Mouse (Mus musculus) CH12.LX (cell line): ENCODE measurements around the gene Tmco4.

Source experiments
- BHLHE40 ChIP-seq: IDR thresholded peaks from 2 replicates; pipeline ENCODE4 v1.6.1; 2011; ENCODE audit warnings: mild to moderate bottlenecking, low read depth, low read length, improper control_type of control experiment
- CTCF ChIP-seq, 2 experiments: IDR thresholded peaks in 1 of 2; conservative IDR thresholded peaks in 1 of 2; 2 replicates each; pipeline ENCODE4 v1.5.1; 2011 to 2012; ENCODE audit warnings: low read depth in 2 of 2, low read length in 2 of 2, improper control_type of control experiment in 1 of 2, inconsistent platforms in 1 of 2, mild to moderate bottlenecking in 1 of 2, moderate library complexity in 1 of 2
- ELF1 ChIP-seq: IDR thresholded peaks from 2 replicates; pipeline ENCODE4 v1.6.1; 2014; ENCODE audit warnings: low read depth, mild to moderate bottlenecking, inconsistent platforms, low read length, improper control_type of control experiment
- EP300 ChIP-seq: IDR thresholded peaks from 2 replicates; pipeline ENCODE4 v1.6.1; 2011; ENCODE audit warnings: low read length, improper control_type of control experiment
- HCFC1 ChIP-seq: IDR thresholded peaks from 2 replicates; pipeline ENCODE4 v1.6.1; 2012; ENCODE audit warnings: low read depth, mild to moderate bottlenecking, inconsistent platforms, low read length, improper control_type of control experiment
- MAX ChIP-seq: IDR thresholded peaks from 2 replicates; pipeline ENCODE4 v1.6.1; 2011; ENCODE audit warnings: low read length, improper control_type of control experiment
- MAZ ChIP-seq: IDR thresholded peaks from 2 replicates; pipeline ENCODE4 v1.6.1; 2012; ENCODE audit warnings: low read depth, mild to moderate bottlenecking, inconsistent platforms, low read length, improper control_type of control experiment, moderate library complexity
- MEF2A ChIP-seq: IDR thresholded peaks from 2 replicates; pipeline ENCODE4 v1.6.1; 2014; ENCODE audit warnings: low read depth, mild to moderate bottlenecking, inconsistent platforms, low read length, improper control_type of control experiment, borderline replicate concordance
- MYC ChIP-seq: IDR thresholded peaks from 2 replicates; pipeline ENCODE4 v1.6.1; 2011; ENCODE audit warnings: low read depth, mild to moderate bottlenecking, improper control_type of control experiment, low read length
- POLR2A ChIP-seq: IDR thresholded peaks from 2 replicates; pipeline ENCODE4 v1.6.1; 2011; ENCODE audit warnings: low read depth, mild to moderate bottlenecking, improper control_type of control experiment, low read length
- TBP ChIP-seq: conservative IDR thresholded peaks from 2 replicates; pipeline ENCODE4 v1.6.1; 2011; ENCODE audit warnings: low read depth, low read length, improper control_type of control experiment
- UBTF ChIP-seq: IDR thresholded peaks from 2 replicates; pipeline ENCODE4 v1.6.1; 2012; ENCODE audit warnings: low read depth, mild to moderate bottlenecking, inconsistent platforms, low read length, improper control_type of control experiment, moderate library complexity
- ZKSCAN1 ChIP-seq: IDR thresholded peaks from 2 replicates; pipeline ENCODE4 v1.6.1; 2012; ENCODE audit warnings: low read depth, inconsistent platforms, low read length, improper control_type of control experiment, borderline replicate concordance
- ZMIZ1 ChIP-seq: IDR thresholded peaks from 2 replicates; pipeline ENCODE4 v1.6.1; 2012; ENCODE audit warnings: low read depth, mild to moderate bottlenecking, inconsistent platforms, low read length, improper control_type of control experiment

DNA sequence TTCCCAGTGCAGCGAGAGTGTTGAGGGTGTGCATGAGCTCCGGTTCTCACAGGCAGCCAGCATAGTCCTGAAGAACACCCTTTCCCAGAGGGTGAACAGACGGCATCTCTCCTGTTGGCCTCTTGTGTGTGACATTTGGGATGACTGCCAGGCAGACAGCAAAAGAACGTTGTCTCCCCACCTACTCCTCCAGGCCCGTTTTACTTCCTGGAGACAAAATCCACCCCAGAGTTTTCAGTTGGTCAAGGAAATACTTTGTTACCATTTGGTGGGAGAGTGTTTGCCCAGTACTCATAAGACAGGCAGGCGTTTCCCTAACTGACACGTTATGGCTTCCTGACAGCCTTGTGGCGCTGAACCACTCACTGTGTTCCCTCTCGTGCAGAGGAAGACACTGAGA is 3.0 kb upstream of the Tmco4 start:
- TF ChIP-seq EP300 (no peak), ELF1 (no peak), ZKSCAN1 (no peak), MAZ (no peak), POLR2A (no peak), BHLHE40 (no peak), CTCF (conservative IDR thresholded peaks at IDR 0.05 in 1 of 2, IDR thresholded peaks at IDR 0.05 in 1 of 2; ENCODE audit: low read depth in 2 of 2, low read length in 2 of 2) (no peak), MAX (no peak), ZMIZ1 (no peak), HCFC1 (no peak), UBTF (no peak), MEF2A (no peak), TBP (no peak), MYC (no peak)
